Mouse (Mus musculus) liver, postnatal 0 days (tissue): ENCODE results near the gene Calcoco1.

Experiments used
- CTCF ChIP-seq: sonication (generic); IDR thresholded peaks from 2 replicates; pipeline ENCODE4 v1.5.1; 2016; ENCODE audit warnings: antibody characterized with exemption, low read depth
- EP300 ChIP-seq: IDR thresholded peaks from 2 replicates; pipeline ENCODE4 v1.6.1; 2016; ENCODE audit warnings: antibody characterized with exemption, low read depth, mild to moderate bottlenecking

DNA sequence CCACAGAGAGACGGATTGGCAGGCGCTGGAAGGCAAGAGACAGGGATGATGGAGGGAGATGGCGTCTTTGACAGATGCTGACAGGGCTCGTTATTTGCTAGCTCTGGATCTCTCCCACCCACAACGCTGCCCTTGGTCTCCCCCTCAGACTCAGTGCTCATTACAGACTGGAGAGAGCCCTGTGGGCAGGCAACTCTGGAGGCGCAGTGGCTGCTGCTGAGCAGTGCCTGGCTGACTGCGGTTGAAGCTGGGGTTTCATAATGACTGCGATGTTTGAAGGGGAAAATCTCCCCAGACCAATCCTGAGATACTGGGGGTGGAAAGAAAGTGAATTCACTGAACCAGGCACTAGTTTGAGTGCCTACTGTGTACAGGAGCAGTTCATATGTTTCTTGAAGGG, 21.2 kb upstream of the Calcoco1 start:
- no peak for TF ChIP-seq CTCF
- TF ChIP-seq EP300 = no peak
